Mouse (Mus musculus) embryonic fibroblast, embryonic 13.5 days (primary cell): Measurements from ENCODE around the gene Cnot10.

Experiments used
- CTCF ChIP-seq: IDR thresholded peaks from 2 replicates; pipeline ENCODE4 v1.5.1; 2011; ENCODE audit warnings: mild to moderate bottlenecking, control low read depth, low read length, moderate library complexity, borderline replicate concordance; ENCODE audit not compliant: insufficient read depth
- POLR2A ChIP-seq: IDR thresholded peaks from 2 replicates; pipeline ENCODE4 v1.6.1; 2011; ENCODE audit warnings: low read depth, mild to moderate bottlenecking, control low read depth, low read length, moderate library complexity

- peak; percentile 69 for TF ChIP-seq CTCF
- no peak for TF ChIP-seq POLR2A
Measured at GRCm38 (mm10) chr9:114583812-114584182, 56.2 kb downstream of the Cnot10 start.
